Mouse (Mus musculus) gonadal fat pad, adult 2 months (tissue): Measurements from ENCODE around the gene Hist1h2be. TPM values are rescaled to one million over a fixed set of nuclear protein-coding genes. Genes with fewer than 3 reads are reported as not detected.

Source experiments
- DNase-seq: peaks from one replicate; pipeline ENCODE4 v3.0.0-alpha.2; 2012; ENCODE audit warnings: low read depth
- polyA plus RNA-seq: library from polyadenylated mRNA; depleted of rRNA; stranded (reverse); fragments of >200 nt; gene quantifications from 2 replicates; pipeline ENCODE4 v1.2.3, GENCODE M21; 2012; rRNA removed

The Hist1h2be gene
- polyA plus RNA-seq = 5.4 and 9.0 TPM in 2 replicates

- DNase-seq = peak; percentile 78
These were observed at the start of gene Hist1h2be for GRCm38 (mm10) chr13:23620733-23621531. Gene Hist1h2be, minus strand, starts transcription at chr13:23621124.

- DNase-seq = no peak
These were observed 41.6 kb upstream of the Hist1h2be start for GRCm38 (mm10) chr13:23662536-23662935.

DNA sequence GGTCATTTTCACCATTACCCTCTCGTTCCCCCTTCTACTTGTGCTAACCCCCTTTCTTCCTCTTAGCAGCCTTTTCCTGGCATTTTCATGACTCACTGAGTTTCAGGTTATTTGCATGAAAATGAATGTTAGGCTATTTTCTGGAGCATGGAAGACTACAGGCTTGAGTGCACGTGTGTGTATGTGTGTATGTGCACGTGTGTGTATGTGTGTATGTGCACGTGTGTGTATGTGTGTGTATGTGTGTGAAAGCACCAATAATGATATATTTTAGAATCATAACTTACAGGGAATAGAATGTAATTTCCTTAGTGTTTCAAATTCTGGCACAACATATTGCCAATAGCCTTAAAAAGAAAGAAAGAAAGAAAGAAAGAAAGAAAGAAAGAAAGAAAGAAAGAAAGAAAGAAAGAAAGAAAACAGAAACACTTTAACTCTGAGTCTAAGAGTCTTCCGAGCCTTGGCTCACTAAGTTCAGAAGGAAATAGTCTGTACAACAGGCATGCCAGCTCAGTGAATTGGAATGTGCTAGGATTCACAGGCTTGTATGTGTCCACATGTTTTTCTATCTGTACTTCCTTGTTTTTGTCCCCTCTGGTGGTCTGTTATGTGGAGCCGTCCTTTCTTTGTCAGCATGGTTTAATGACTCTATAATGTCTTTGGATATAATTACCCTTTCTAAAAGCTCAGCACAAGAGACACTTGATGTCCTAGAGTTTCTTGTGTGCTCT is 38.9 kb upstream of the Hist1h2be start:
- DNase-seq = no peak

DNA sequence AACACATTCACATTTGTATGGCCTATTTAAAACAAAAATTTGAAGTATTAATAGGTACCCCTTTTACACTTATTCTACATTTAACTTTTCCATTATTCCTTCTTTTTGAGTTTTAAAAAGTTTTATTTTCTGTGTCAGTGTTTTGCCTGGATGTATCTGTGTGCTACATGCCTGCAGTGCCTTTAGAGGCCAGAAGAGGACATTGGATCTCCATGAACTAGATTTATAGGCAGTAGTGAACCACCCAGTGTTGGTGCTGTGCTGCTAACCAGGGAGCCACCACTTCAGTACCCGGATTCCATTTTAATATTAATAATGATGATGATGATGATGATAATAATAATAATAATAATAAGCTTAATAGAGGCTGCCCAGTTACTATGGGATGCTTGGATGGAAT is 9.7 kb upstream of the Hist1h2be start:
- DNase-seq = no peak

GRCm38 (mm10) chr13:23622861-23623450 is 2.0 kb upstream of the Hist1h2be start:
- no peak for DNase-seq

DNA sequence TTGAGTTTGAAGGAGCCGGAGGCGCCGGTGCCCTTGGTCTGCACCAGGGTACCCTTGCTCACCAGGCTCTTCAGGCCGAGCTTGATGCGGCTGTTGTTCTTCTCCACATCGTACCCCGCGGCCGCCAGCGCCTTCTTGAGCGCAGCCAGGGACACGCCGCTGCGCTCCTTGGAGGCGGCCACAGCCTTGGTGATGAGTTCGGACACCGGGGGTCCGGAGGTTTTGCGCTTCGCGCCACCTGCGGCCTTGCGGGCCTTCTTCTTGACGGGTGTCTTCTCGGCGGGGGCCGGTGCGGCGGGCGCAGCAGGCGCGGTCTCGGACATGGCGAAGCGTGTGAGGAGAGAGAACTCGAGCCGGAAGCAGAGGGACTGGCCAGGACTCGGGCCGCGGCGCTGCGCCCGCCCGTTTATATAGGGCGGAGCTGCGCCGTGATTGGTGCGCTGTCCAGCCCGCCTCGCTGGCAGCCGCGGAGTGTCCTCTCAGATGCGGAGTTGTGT is 1.3 kb upstream of the Hist1h2be start, which contains the start of gene Hist1h1e:
TSS of gene Hist1h1e (minus strand) at position 384 of the 497 bp plus-strand sequence.
- DNase-seq = peak; percentile 44

- DNase-seq = peak; percentile 79
These were observed 729 bp upstream of the Hist1h2be start for GRCm38 (mm10) chr13:23621532-23622174.

DNA sequence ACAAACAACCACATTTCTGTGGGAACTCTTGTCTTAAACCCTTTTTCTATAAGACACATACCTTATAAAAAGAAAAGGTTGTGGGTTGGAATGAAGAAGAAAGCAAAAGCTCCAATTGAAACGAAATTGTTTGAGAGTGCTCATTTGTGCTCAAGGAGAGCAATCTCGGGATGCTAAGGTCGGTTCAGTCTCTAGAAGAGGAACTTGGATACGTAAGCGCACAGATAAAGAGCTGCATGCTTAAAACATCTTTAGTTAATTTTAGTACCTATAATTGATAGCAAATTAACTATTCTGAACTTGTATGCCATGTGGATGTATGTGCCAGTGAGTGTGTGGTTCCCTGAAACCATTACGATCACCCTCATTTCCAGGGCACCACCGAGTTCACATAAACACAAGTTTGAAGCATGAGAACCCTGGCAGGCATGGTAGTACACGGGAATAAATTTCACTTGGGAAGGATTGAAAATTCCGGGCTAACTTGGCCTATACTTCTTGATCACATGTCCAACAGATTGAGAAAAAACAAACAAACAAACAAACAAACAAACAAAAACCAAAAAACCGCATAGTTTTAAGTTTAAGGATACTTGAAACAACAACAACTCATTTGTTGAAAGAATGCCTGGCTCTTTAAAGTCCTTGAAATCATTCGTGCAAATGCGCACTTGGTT is 730 bp downstream of the Hist1h2be start:
- DNase-seq = no peak

DNA sequence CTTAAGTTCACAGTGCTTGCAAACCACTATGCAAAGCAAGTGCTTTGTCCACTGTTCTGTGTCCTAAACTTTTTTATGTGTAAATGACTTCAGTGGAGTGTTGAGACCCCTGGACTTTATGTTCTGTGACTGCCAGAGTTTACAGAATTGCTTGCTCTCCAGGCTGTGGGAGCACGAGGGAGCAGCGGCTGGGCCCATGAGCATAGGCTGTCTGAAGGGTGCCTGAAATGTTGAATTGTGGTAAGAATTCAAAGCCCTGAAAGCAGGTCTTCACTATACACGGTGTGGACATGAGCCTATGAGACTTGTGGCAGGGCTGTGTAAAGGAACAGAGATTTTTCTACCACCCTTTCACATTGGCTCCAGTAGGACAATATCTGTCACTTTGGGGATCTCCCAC is 9.3 kb downstream of the Hist1h2be start:
- no peak for DNase-seq

GRCm38 (mm10) chr13:23610393-23610792 is 10.5 kb downstream of the Hist1h2be start:
- DNase-seq = no peak

- DNase-seq = no peak
These were observed 11.1 kb downstream of the Hist1h2be start for GRCm38 (mm10) chr13:23609844-23610243.

- DNase-seq = no peak
These were observed 11.7 kb downstream of the Hist1h2be start for GRCm38 (mm10) chr13:23609209-23609608.

- no peak for DNase-seq
These were observed 15.9 kb downstream of the Hist1h2be start for GRCm38 (mm10) chr13:23605052-23605451.

GRCm38 (mm10) chr13:23604452-23604851 is 16.5 kb downstream of the Hist1h2be start:
- DNase-seq = no peak

DNA sequence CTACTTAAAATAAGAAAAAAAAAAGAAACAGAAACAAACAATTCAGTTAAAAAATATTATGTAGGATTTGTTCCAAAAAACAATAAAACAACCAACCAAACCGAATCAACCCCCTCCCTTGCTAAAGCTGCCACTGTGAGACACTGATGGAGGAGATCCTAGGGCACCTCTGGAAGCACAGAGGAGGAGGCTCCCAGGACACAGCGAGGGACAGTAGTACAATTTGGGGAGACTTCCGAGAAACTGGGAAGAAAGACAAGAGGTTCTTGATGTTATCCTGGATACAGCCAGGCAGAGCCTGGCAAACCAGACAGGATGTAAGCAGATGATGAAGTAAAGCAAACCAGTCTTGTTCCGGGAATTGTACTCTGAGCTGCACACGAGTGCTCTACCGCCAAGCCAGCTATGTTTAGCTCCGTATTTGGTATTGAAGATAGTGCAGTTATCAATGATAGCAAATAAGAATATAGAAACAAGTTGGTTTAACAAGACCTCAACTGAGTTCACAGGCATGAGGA is 17.7 kb downstream of the Hist1h2be start:
- DNase-seq = no peak

- no peak for DNase-seq
These were observed 23.0 kb downstream of the Hist1h2be start for GRCm38 (mm10) chr13:23597957-23598356.

GRCm38 (mm10) chr13:23595622-23596372 is 25.1 kb downstream of the Hist1h2be start:
- no peak for DNase-seq

DNA sequence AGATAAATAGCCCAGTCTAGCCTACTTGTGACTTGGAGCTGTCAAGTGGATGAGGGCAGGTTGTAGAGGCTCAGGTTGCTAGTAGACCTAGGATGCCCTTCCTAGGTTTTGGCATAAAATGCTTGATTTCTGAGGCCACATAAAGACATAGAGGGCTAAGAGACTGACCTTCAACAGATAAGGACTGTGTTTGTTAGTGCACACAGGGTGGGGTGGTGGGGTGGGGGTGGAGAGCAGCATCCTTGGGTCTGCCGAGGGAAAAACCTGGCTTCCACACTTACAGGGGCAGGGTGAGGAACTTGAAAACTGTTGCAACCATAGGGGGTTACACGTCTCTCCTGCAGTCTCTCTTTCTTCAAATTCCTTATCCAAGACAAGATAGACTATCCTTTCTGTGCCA is 25.7 kb downstream of the Hist1h2be start:
- DNase-seq = no peak

GRCm38 (mm10) chr13:23593051-23593770 is 27.7 kb downstream of the Hist1h2be start:
- no peak for DNase-seq

- DNase-seq = no peak
These were observed 28.3 kb downstream of the Hist1h2be start for GRCm38 (mm10) chr13:23592614-23593013.
